Mouse (Mus musculus) heart, adult 11 months (tissue): Measurements from ENCODE around the gene Bap1.

Experiments used
- DNase-seq: peaks from one replicate; pipeline ENCODE4 v3.0.0; 2022

The Bap1 gene

GRCm38 (mm10) chr14:31251084-31251604 is at the start of gene Bap1, which contains the start of gene Phf7:
Gene Bap1 (plus strand): TSS chr14:31251450.
Gene Phf7 (minus strand): TSS chr14:31251317.
- DNase-seq, result peak; percentile 99

- peak; percentile 93 for DNase-seq
Observed at GRCm38 (mm10) chr14:31204844-31205243, 46.4 kb upstream of the Bap1 start.

- DNase-seq, result no peak
Observed at GRCm38 (mm10) chr14:31205244-31205561, 46.0 kb upstream of the Bap1 start.

- DNase-seq, result peak; percentile 97
Observed at GRCm38 (mm10) chr14:31205562-31206467, 45.4 kb upstream of the Bap1 start.

- peak; percentile 100 for DNase-seq
Observed at GRCm38 (mm10) chr14:31206472-31206981, 44.7 kb upstream of the Bap1 start.

- DNase-seq, result peak; percentile 96
Observed at GRCm38 (mm10) chr14:31207070-31207830, 44.0 kb upstream of the Bap1 start.

- DNase-seq, result peak; percentile 98
Observed at GRCm38 (mm10) chr14:31208084-31208483, 43.2 kb upstream of the Bap1 start, which contains the start of gene Tnnc1. Gene Tnnc1 (plus strand): TSS chr14:31208312.

- peak; percentile 99 for DNase-seq
Observed at GRCm38 (mm10) chr14:31209133-31209557, 42.1 kb upstream of the Bap1 start.

GRCm38 (mm10) chr14:31211854-31212253 is 39.4 kb upstream of the Bap1 start:
- DNase-seq, result peak; percentile 90

- peak; percentile 89 for DNase-seq
Observed at GRCm38 (mm10) chr14:31212499-31212898, 38.8 kb upstream of the Bap1 start.

- no peak for DNase-seq
Observed at GRCm38 (mm10) chr14:31213868-31214267, 37.4 kb upstream of the Bap1 start.

GRCm38 (mm10) chr14:31214684-31215083 is 36.6 kb upstream of the Bap1 start:
- DNase-seq, result no peak

GRCm38 (mm10) chr14:31215157-31216002 is 35.9 kb upstream of the Bap1 start:
- DNase-seq, result peak; percentile 96

GRCm38 (mm10) chr14:31216846-31217245 is 34.4 kb upstream of the Bap1 start, which contains the start of gene Nisch:
Gene Nisch (minus strand): TSS chr14:31216946.
- no peak for DNase-seq

GRCm38 (mm10) chr14:31217666-31218065 is 33.6 kb upstream of the Bap1 start, which contains the start of gene Sema3g:
Gene Sema3g (plus strand): TSS chr14:31217860.
- DNase-seq, result peak; percentile 95

GRCm38 (mm10) chr14:31226978-31227377 is 24.3 kb upstream of the Bap1 start:
- peak; percentile 97 for DNase-seq

GRCm38 (mm10) chr14:31228234-31228633 is 23.0 kb upstream of the Bap1 start:
- DNase-seq, result peak; percentile 97

- no peak for DNase-seq
Observed at GRCm38 (mm10) chr14:31230442-31230841, 20.8 kb upstream of the Bap1 start.

GRCm38 (mm10) chr14:31232404-31233069 is 18.7 kb upstream of the Bap1 start:
- DNase-seq, result peak; percentile 98

- no peak for DNase-seq
Observed at GRCm38 (mm10) chr14:31233070-31233995, 17.9 kb upstream of the Bap1 start.
